Mouse (Mus musculus) cerebellum, postnatal 36 days (tissue): ENCODE data around the gene Rgl3.

ENCODE experiments used
- DNase-seq, 2 experiments: peaks; one replicate each; pipeline ENCODE4 v3.0.0; 2021 to 2022; ENCODE audit warnings: mixed read lengths in 2 of 2

The Rgl3 gene

DNA sequence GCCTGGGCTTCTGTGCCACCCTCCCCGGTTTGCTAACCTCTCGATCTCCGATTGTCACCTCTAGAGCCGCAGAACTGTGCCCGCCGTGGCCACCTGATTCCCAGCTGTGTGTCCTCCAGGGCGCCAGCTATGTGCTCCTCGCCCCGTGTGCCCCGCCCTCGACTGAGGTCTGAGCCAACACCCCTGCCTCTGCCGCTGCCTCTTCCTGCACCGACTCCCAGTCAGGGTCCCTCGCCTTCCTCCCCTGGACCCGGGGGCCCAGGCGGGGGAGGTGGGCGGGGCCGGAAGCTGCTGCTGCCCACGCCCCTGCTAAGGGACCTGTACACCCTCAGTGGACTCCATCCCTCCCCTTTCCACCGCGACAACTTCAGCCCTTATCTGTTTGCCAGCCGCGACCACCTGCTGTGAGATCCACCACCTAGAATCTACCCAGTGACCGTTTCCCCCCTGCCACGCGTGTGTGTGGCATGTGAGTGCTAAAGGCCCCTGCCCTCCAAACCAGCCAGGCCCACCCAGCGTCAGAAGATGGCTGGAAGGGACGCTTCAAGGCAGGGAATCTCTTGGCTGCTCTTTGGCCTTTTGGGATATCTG, 41.6 kb downstream of the Rgl3 start:
- no peak for DNase-seq

DNA sequence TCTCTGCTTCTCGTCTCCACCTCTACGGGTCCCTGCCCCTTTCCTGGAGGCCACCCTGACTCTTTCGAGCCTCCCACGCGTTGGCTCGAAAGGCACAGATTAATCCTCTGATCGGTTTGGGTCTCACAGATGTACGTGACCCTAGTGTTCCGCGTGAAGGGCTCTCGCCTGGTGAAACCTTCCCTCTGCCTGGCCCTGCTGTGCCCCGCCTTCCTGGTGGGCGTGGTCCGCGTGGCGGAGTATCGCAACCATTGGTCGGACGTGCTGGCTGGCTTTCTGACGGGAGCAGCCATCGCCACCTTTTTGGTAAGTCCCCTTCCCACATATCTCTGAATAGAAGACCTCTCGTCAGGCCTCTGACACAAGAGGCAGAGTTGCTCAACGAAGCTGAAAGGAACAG, 45.0 kb downstream of the Rgl3 start:
- DNase-seq: no peak

DNA sequence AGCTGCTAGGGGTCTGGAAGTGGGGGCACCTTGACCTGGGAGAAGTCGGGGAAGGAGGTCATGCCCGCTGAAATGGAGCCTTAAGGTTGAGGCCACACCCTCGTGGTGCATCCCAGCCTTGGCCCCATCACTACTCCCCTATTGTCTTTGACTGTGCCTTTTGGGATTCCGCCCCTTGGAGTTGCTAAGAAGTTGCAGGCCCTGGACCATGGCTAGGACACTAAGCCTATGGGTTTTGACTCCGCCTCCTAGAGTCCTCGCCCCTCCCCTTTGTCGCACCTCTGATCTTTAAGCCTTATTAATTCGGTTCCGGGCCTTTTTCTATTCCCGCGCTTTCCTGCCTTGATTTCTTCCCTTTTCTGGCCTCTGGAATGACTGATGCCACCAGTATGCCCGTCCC, 45.6 kb downstream of the Rgl3 start:
- DNase-seq: no peak

GRCm38 (mm10) chr9:21943046-21943445, 46.2 kb downstream of the Rgl3 start:
- no peak for DNase-seq

- DNase-seq: no peak
Observed at GRCm38 (mm10) chr9:21938234-21938855, 50.9 kb downstream of the Rgl3 start.

GRCm38 (mm10) chr9:21937711-21938175, 51.5 kb downstream of the Rgl3 start:
- no peak for DNase-seq

- peak; percentile 99 to 100 for DNase-seq
Observed at GRCm38 (mm10) chr9:21936692-21937570, 52.3 kb downstream of the Rgl3 start, which contains the start of gene Plppr2. TSS of gene Plppr2 (plus strand) at chr9:21937033.

DNA sequence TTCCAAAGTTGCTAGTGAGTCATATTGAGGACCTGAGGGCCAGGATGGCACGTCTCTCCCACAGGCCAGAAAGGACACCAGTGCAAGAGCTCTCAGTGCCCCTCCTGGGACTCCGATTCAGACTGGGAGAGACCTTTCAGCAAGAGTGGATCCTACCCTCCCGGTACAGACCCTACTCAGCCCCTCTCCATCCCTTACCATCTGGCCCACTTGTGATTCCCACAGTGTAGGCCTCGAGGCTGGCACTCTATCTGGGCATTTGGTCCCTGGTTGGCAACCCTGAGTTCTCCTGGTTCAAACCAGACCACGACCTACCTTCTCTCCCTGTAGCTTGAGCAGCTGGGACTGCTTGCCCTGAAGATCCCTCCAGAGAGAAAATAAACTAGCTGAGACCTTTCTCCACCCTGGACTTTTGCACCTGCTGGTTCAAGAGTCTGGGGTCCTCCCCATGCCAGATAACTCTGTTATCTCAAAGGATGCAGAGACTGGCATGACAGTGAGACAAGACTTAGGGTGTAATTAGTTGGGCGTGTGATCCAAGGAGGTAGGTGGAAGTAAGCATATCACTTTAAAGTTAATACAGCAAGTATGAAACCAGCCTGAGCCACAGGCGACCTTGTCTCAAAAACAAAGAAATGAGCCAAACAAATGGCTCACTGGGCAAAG, 53.6 kb downstream of the Rgl3 start:
- no peak for DNase-seq

- no peak for DNase-seq
Observed at GRCm38 (mm10) chr9:21934021-21934420, 55.2 kb downstream of the Rgl3 start.

DNA sequence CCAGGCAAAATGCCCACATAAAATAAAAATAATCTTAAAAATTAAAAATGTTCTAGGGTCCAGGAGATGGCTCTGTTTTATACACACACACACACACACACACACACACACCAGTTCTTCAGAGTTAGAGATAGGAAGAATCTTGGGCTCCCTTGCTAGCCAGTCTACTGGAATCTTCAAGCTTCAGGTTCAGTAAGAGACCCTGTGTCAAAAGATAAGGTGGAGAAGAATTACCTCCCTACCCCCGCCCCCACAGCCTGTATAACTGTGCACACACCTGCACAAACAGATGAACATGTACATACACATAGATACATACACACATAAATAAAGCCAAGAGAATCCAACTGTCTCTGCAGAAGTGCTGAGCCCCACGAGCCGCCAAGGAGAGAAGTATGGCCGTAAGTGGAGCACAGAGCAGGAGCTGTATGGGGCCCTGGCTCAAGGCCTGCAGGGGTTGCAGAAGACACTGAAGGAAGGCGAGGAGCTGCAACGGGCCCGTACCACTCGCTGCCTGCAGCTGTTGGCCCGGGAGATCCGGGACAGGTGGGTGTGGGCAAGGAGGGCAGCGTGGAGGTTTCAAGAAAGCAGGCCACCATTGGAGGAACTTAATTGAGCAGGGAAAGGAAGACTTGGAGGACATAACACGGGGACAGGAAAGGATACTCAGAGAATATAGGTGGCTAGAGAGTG, 56.7 kb downstream of the Rgl3 start:
- no peak for DNase-seq

- DNase-seq: no peak
Observed at GRCm38 (mm10) chr9:21932006-21932405, 57.2 kb downstream of the Rgl3 start.

DNA sequence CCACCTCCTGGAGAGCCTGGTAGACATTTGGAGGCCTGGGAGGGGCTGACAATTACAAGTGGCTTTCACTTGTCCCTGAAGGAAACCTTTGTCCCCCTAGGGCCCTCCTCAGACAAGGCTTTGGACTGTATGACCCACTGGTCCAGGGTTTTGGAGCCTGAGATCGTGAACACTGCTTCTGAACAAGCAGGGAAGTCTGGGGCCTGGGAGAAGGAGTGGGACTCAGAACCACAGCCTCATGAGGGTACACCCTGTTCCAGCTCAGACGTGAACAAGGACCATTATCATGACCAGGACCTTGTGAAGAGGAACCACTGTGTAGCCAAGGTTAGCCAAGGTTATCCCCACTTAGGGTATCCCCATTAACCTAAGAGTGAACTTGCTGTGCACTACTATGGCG, 60.0 kb downstream of the Rgl3 start:
- no peak for DNase-seq

- DNase-seq: peak; percentile 89 to 92
Observed at GRCm38 (mm10) chr9:21927208-21927753, 62.0 kb downstream of the Rgl3 start, which contains the start of the genes Ccdc159 and Tmem205. TSS of gene Ccdc159 (plus strand) at chr9:21927471. TSS of gene Tmem205 (minus strand) at chr9:21927556.

GRCm38 (mm10) chr9:21926784-21927183, 62.5 kb downstream of the Rgl3 start:
- DNase-seq: no peak

DNA sequence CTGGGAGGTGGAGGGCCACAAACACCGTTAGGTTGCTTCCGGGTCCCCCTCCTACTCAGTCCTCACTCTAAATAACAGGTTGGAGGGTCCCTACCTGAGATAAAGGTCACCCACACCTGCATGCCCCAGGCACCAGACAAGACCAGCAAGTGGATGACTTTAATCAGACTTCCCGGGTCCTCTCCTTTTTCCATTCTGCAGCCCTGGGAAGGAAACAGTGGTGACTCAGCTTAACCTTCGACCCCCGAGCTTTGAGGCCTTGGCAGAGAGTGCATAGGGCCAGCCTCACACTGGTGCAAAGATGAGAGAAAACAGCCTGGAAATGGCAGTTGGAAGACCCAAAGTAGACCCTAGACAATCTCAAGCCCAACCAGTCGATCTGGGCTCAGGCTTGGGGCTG, 63.1 kb downstream of the Rgl3 start:
- DNase-seq: no peak

GRCm38 (mm10) chr9:21925506-21925905, 63.7 kb downstream of the Rgl3 start:
- no peak for DNase-seq

DNA sequence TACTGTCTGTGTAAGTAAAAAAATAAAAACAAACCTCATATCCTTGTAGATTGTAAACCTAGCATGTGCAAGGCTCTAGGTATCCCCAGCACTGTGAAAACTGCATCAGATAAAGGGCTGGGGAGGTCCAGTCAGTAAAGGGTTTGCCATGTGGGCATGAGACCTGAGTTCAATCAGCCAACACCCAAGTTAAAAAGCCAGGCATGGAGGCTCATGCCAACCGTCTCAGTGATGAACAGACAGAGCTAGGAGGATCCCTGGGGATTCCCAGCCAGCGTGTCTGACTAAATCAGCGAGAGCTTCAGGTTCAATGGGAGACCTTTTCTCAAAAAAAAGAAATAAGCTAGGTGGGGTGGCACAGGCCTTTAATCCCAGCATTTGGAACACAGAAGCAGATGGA, 64.2 kb downstream of the Rgl3 start:
- no peak for DNase-seq

DNA sequence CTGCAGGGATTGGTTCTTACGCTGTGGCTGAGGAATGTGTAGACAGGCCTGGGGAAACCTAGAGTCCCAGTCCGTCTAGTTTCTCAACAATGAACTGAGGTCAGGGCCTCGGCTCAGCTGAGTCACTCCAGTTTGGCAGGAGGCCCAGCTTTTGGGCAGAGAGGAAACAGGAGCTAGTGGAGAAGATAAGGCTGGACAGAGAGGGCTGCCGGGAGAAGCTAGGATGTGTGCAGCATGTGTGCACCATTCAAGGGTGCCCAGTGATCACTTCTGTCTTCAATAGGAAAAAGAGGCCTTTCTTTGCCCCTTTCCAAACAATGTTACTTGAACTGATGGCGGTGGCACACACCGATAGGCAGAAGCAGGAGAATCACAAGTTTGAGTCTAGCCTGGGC, 65.2 kb downstream of the Rgl3 start:
- peak; percentile 58 to 60 for DNase-seq

DNA sequence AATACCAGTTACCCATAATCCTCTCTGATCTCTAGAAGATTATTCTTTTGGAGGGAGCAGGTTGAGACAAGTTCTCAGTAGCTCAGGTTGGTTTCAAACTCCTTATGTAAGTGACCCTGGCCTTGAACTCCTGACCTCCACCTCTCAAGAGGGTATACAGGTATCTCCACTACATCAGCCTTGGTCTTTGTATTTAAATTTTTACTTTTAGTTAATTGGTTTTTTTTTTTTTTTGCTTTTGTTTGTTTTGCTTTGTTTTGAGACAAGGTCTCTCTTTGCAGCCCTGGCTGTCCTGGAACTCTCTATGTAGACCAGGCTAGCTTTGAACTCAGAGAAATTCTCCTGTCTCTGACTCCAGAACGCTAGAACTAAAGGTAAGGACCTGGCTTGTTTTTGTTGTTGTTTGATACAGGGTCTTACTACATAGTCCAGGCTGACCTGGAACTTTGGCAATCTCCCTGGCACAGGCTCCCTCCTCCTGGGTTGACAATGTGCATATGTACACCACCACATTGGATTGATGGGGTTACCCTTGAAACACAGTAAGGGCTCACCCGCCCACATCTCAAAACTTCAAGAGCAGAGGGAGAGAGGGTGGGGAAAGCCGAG, 65.7 kb downstream of the Rgl3 start:
- DNase-seq: no peak

GRCm38 (mm10) chr9:21923036-21923435, 66.2 kb downstream of the Rgl3 start:
- no peak for DNase-seq
